Mouse (Mus musculus): ENCODE results near the gene Frmd3. TPM values are rescaled to one million over a fixed set of nuclear protein-coding genes. Genes with fewer than 3 reads are reported as not detected.

The Frmd3 gene
- polyA plus RNA-seq, 1 experiment = not detected

DNA sequence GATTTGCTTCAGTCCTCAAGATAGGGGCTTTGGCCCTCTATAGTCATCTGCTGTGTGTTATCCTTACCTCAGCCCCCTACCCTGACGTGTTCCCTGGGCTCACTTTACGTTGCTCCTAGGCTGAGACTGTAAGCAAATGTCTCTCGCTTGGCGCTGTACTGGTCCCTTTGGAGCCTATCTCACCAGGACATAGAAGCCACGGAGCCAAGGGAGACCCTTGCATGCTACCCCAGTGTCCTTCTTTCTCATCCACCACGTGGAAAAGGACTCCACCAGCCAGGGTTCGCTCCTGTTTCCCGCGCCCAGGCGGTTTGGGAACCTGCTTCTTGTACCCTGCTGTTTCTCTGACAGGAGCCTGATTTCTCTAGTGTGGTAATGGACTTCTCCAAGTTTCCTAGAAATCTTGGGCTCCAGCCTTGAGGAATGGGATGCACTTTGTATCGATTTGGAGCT, 832 bp downstream of the Frmd3 start:
- H3K4me3 ChIP-seq = no peak overlapping the region
- H3K27me3 ChIP-seq (ENCODE audit: control insufficient read depth, insufficient read depth, insufficient read length) = no peaks in the 10 kb centered on the region
- H3K79me2 ChIP-seq (ENCODE audit: control insufficient read depth, insufficient read depth) = no peaks in the 10 kb centered on the region
- H3K4me2 ChIP-seq (ENCODE audit: low read depth) = no peak overlapping the region
- TF ChIP-seq REST (IDR thresholded peaks at IDR 0.05; ENCODE audit: insufficient read depth, insufficient read length) (no peak), USF1 (IDR thresholded peaks at IDR 0.05; ENCODE audit: low read depth) (no peak), CEBPB (IDR thresholded peaks at IDR 0.05; ENCODE audit: insufficient read depth, poor library complexity, severe bottlenecking) (no peak), POLR2AphosphoS2 (IDR thresholded peaks at IDR 0.05; ENCODE audit: insufficient read length, low read depth) (no peak), SRF (IDR thresholded peaks at IDR 0.05; ENCODE audit: control insufficient read depth, insufficient read length, low read depth) (no peak), MAX (IDR thresholded peaks at IDR 0.05; ENCODE audit: low read depth) (no peak), E2F4 (IDR thresholded peaks at IDR 0.05; ENCODE audit: insufficient read depth) (no peak), POLR2A (IDR thresholded peaks at IDR 0.05; ENCODE audit: insufficient read length, low read depth) (no peak), MYOG (IDR thresholded peaks at IDR 0.05; ENCODE audit: control insufficient read depth in 1 of 3, insufficient read depth in 1 of 3, insufficient read length in 2 of 3, low read depth in 2 of 3) (no peak), TCF12 (IDR thresholded peaks at IDR 0.05; ENCODE audit: insufficient read depth, poor library complexity, severe bottlenecking) (no peak)
- H3K36me3 ChIP-seq (ENCODE audit: control insufficient read depth, insufficient read depth) = no peaks in the 10 kb centered on the region
- no peak overlapping the region for H3ac ChIP-seq (ENCODE audit: control insufficient read depth, insufficient read length)

DNA sequence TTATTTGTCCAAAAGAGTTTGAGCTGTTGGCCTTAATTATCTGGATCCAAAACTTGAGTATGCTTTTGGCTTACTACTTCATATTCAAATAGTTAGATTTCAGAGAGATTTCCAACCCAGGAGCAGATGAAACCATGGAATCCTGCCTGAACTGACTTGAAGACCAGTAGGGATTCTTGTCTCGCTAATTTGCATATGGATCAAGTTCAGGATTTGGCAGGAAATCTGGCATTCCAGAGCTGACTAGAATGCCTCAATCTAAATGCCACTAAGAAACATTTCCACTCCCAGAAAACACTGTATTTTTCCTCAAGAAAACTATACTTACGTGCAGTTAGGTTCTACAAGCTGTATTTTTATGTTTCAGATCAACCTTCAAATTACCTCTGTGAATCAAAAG, 6.8 kb downstream of the Frmd3 start:
- H3K4me2 ChIP-seq (ENCODE audit: low read depth) = no peak overlapping the region

DNA sequence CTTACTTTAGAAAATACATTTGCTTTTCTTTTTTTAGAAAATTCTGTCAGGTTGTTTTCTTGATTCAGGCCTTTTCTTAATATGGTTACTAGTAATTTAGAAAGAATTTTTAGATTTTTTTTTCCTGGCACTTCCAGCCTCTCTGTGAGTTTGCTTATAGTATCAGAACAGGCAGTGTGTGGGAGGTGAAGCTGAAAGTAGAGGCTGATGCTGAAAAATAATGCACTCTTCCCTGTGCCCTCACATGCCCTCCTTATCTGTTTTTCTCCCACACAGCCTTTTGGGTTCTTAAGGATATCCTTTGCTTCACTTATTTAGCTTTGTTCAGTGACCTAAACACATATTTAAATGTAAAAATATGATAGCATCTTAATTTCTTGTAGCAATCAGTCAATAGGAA, 30.0 kb downstream of the Frmd3 start:
- no peak overlapping the region for H3K4me2 ChIP-seq (ENCODE audit: low read depth)
- H3K27me3 ChIP-seq (ENCODE audit: control insufficient read depth, insufficient read depth, insufficient read length) = no peaks in the 10 kb centered on the region
- H3K79me2 ChIP-seq (ENCODE audit: control insufficient read depth, insufficient read depth) = no peaks in the 10 kb centered on the region
- H3K36me3 ChIP-seq (ENCODE audit: control insufficient read depth, insufficient read depth) = no peaks in the 10 kb centered on the region
- TF ChIP-seq REST (IDR thresholded peaks at IDR 0.05; ENCODE audit: insufficient read depth, insufficient read length) (no peak), MYOD1 (IDR thresholded peaks at IDR 0.05; ENCODE audit: control insufficient read depth in 1 of 3, insufficient read length in 2 of 3, low read depth in 2 of 3) (no peak), TCF3 (IDR thresholded peaks at IDR 0.05; ENCODE audit: insufficient read length, low read depth) (no peak)
- H3ac ChIP-seq (ENCODE audit: control insufficient read depth, insufficient read length) = no peak overlapping the region
- no peak overlapping the region for H3K4me3 ChIP-seq

More for the DNA sequence above, 6.8 kb downstream of the Frmd3 start:
- H3K27me3 ChIP-seq (ENCODE audit: control insufficient read depth, insufficient read depth, insufficient read length) = no peaks in the 10 kb centered on the region
- no peak overlapping the region for H3ac ChIP-seq (ENCODE audit: control insufficient read depth, insufficient read length)
- no peaks in the 10 kb centered on the region for H3K36me3 ChIP-seq (ENCODE audit: control insufficient read depth, insufficient read depth)
- H3K79me2 ChIP-seq (ENCODE audit: control insufficient read depth, insufficient read depth) = no peaks in the 10 kb centered on the region
- no peak overlapping the region for H3K4me3 ChIP-seq
- no peak for TF ChIP-seq POLR2AphosphoS2 (IDR thresholded peaks at IDR 0.05; ENCODE audit: insufficient read length, low read depth)
- TF ChIP-seq TCF3 (IDR thresholded peaks at IDR 0.05; ENCODE audit: insufficient read length, low read depth) = no peak
- TF ChIP-seq REST (IDR thresholded peaks at IDR 0.05; ENCODE audit: insufficient read depth, insufficient read length) = no peak
- no peak for TF ChIP-seq CEBPB (IDR thresholded peaks at IDR 0.05; ENCODE audit: insufficient read depth, poor library complexity, severe bottlenecking)
- TF ChIP-seq POLR2A (IDR thresholded peaks at IDR 0.05; ENCODE audit: insufficient read length, low read depth) = no peak
- TF ChIP-seq MAX (IDR thresholded peaks at IDR 0.05; ENCODE audit: low read depth) = no peak
- no peak for TF ChIP-seq USF1 (IDR thresholded peaks at IDR 0.05; ENCODE audit: low read depth)

DNA sequence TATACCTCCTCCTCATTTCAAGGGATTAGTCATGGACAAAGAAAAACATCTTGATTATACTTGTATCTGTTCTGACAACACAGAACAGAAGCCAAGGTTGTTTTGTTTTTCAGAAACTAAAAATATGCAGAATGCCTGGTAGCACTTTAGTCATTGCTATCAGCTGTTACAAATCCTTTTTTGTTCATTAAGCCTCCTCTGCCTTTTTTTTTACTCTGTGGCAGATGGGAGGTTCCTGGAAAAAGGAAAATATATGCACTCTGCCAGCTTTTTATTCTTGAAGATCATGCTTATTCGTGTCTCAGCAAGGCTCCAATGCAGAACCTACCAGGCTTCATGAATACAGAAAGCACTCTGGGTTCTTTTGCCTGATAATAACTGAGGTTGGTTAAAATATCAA, 38.5 kb downstream of the Frmd3 start:
- no peak for TF ChIP-seq POLR2A (IDR thresholded peaks at IDR 0.05; ENCODE audit: insufficient read length, low read depth)
- no peaks in the 10 kb centered on the region for H3K27me3 ChIP-seq (ENCODE audit: control insufficient read depth, insufficient read depth, insufficient read length)
- no peak overlapping the region for H3K4me2 ChIP-seq (ENCODE audit: low read depth)
- H3K36me3 ChIP-seq (ENCODE audit: control insufficient read depth, insufficient read depth) = no peaks in the 10 kb centered on the region
- H3K79me2 ChIP-seq (ENCODE audit: control insufficient read depth, insufficient read depth) = no peaks in the 10 kb centered on the region
- H3K4me3 ChIP-seq = no peak overlapping the region
- H3ac ChIP-seq (ENCODE audit: control insufficient read depth, insufficient read length) = no peak overlapping the region

DNA sequence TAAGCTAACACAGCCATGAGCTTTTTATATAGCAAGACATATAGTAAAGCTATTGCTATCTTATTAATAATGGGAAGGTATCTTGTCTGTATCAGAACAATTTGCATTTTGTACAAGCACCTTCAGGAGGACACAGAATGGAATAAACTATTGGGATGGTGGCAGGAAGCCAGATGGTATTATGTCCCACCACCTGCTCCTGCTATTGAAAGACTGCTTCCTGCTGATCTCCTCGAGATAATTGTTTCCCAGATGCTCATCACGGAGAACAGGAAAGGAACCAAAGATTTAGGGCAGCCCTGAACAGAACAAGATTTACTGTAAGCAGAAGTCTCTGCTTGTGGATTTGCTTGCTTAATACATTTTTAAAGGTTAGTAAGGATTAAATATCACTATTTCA, 63.5 kb downstream of the Frmd3 start:
- Histone ChIP-seq H3K4me2 (ENCODE audit: low read depth) (no peak overlapping the region), H3K27me3 (ENCODE audit: control insufficient read depth, insufficient read depth, insufficient read length) (no peaks in the 10 kb centered on the region), H3K4me3 (no peak overlapping the region), H3K79me2 (ENCODE audit: control insufficient read depth, insufficient read depth) (no peaks in the 10 kb centered on the region), H3K36me3 (ENCODE audit: control insufficient read depth, insufficient read depth) (no peaks in the 10 kb centered on the region), H3ac (ENCODE audit: control insufficient read depth, insufficient read length) (no peak overlapping the region)
- TF ChIP-seq SRF (IDR thresholded peaks at IDR 0.05; ENCODE audit: control insufficient read depth, insufficient read length, low read depth) = no peak
- TF ChIP-seq CEBPB (IDR thresholded peaks at IDR 0.05; ENCODE audit: insufficient read depth, poor library complexity, severe bottlenecking) = no peak
- no peak for TF ChIP-seq POLR2AphosphoS2 (IDR thresholded peaks at IDR 0.05; ENCODE audit: insufficient read length, low read depth)
- TF ChIP-seq E2F4 (IDR thresholded peaks at IDR 0.05; ENCODE audit: insufficient read depth) = no peak
- TF ChIP-seq USF1 (IDR thresholded peaks at IDR 0.05; ENCODE audit: low read depth) = no peak
- TF ChIP-seq TCF3 (IDR thresholded peaks at IDR 0.05; ENCODE audit: insufficient read length, low read depth) = no peak
- no peak for TF ChIP-seq MAX (IDR thresholded peaks at IDR 0.05; ENCODE audit: low read depth)
- TF ChIP-seq POLR2A (IDR thresholded peaks at IDR 0.05; ENCODE audit: insufficient read length, low read depth) = no peak
- no peak for TF ChIP-seq MYOG (IDR thresholded peaks at IDR 0.05; ENCODE audit: control insufficient read depth in 1 of 3, insufficient read depth in 1 of 3, insufficient read length in 2 of 3, low read depth in 2 of 3)
- no peak for TF ChIP-seq MYOD1 (IDR thresholded peaks at IDR 0.05; ENCODE audit: control insufficient read depth in 1 of 3, insufficient read length in 2 of 3, low read depth in 2 of 3)
- no peak for TF ChIP-seq TCF12 (IDR thresholded peaks at IDR 0.05; ENCODE audit: insufficient read depth, poor library complexity, severe bottlenecking)
- no peak for TF ChIP-seq REST (IDR thresholded peaks at IDR 0.05; ENCODE audit: insufficient read depth, insufficient read length)
